Mouse (Mus musculus): ENCODE measurements around the gene Cxcl2.
A peak's percentile ranks its signal among the peaks of the same experiment; 100 is the strongest.

The Cxcl2 gene

GRCm38 (mm10) chr5:90897429-90897828, 6.2 kb upstream of the Cxcl2 start:
- no peak for DNase-seq

- DNase-seq = no peak
These were observed 4.4 kb upstream of the Cxcl2 start for GRCm38 (mm10) chr5:90899308-90899707.

- no peak for DNase-seq
These were observed 3.5 kb upstream of the Cxcl2 start for GRCm38 (mm10) chr5:90900147-90900546.

- no peak for DNase-seq
These were observed 3.0 kb upstream of the Cxcl2 start for GRCm38 (mm10) chr5:90900688-90901087.

GRCm38 (mm10) chr5:90902380-90903260, 1.1 kb upstream of the Cxcl2 start:
- peak; percentile 14 for DNase-seq

- peak; percentile 52 for DNase-seq
These were observed 5.3 kb downstream of the Cxcl2 start for GRCm38 (mm10) chr5:90908983-90909382.

GRCm38 (mm10) chr5:90919495-90919894, 15.8 kb downstream of the Cxcl2 start:
- DNase-seq = no peak

- no peak for DNase-seq
These were observed 19.3 kb downstream of the Cxcl2 start for GRCm38 (mm10) chr5:90922958-90923357.

GRCm38 (mm10) chr5:90930546-90930945, 26.9 kb downstream of the Cxcl2 start:
- DNase-seq = no peak

GRCm38 (mm10) chr5:90930971-90931851, 27.5 kb downstream of the Cxcl2 start, which contains the start of gene Mthfd2l:
Gene Mthfd2l, plus strand, starts transcription at chr5:90931117.
- DNase-seq = peak; percentile 86

GRCm38 (mm10) chr5:90931911-90932310, 28.2 kb downstream of the Cxcl2 start:
- DNase-seq = no peak

- no peak for DNase-seq
These were observed 33.0 kb downstream of the Cxcl2 start for GRCm38 (mm10) chr5:90936706-90937105.

GRCm38 (mm10) chr5:90945453-90945852, 41.8 kb downstream of the Cxcl2 start:
- no peak for DNase-seq

- no peak for DNase-seq
These were observed 45.8 kb downstream of the Cxcl2 start for GRCm38 (mm10) chr5:90949499-90949898.

- peak; percentile 36 for DNase-seq
These were observed 47.8 kb downstream of the Cxcl2 start for GRCm38 (mm10) chr5:90951475-90951874.

- no peak for DNase-seq
These were observed 49.2 kb downstream of the Cxcl2 start for GRCm38 (mm10) chr5:90952731-90953481.
